Mouse (Mus musculus): ENCODE measurements around the gene Unc13a. TPM values are rescaled to one million over a fixed set of nuclear protein-coding genes. Genes with fewer than 3 reads are reported as not detected.

The Unc13a gene
- polyA plus RNA-seq, 1 experiment from 2014 or later: 1.2 TPM

Small RNAs within 50 kb of the gene (microRNA-seq; reads per million reads assigned to microRNA genes)
- gene Mir6769b (ENCODE audit: borderline number of aligned reads): not detected

Other genes with a start within 250 kb of the Unc13a start
- gene Abhd8, start 208.1 kb downstream of the Unc13a start, polyA plus RNA-seq (2014; fragmentation: Nextera tagmentation; extraction: Ambion mirVana): 30.1 and 37.4 TPM in 2 replicates
- gene Mrpl34, start 206.8 kb downstream of the Unc13a start, polyA plus RNA-seq (2014; fragmentation: Nextera tagmentation; extraction: Ambion mirVana): 180 and 185 TPM in 2 replicates
- gene Dda1, start 202.6 kb downstream of the Unc13a start, polyA plus RNA-seq (2014; fragmentation: Nextera tagmentation; extraction: Ambion mirVana): 105 and 115 TPM in 2 replicates
- gene Ano8, start 185.8 kb downstream of the Unc13a start, polyA plus RNA-seq (2014; fragmentation: Nextera tagmentation; extraction: Ambion mirVana): 3.1 and 3.2 TPM in 2 replicates
- gene Gtpbp3, start 183.7 kb downstream of the Unc13a start, polyA plus RNA-seq (2014; fragmentation: Nextera tagmentation; extraction: Ambion mirVana): 4.8 and 5.4 TPM in 2 replicates
- 48.8 and 50.3 TPM in 2 replicates for gene Plvap, start 160.0 kb downstream of the Unc13a start, polyA plus RNA-seq (2014; fragmentation: Nextera tagmentation; extraction: Ambion mirVana)
- gene Ccdc194, start 146.0 kb downstream of the Unc13a start, polyA plus RNA-seq (2014; fragmentation: Nextera tagmentation; extraction: Ambion mirVana): 0.15 and 0.31 TPM in 2 replicates
- 3.5 and 4.3 TPM in 2 replicates for gene Bst2, start 134.3 kb downstream of the Unc13a start, polyA plus RNA-seq (2014; fragmentation: Nextera tagmentation; extraction: Ambion mirVana)
- gene Mvb12a, start 128.8 kb downstream of the Unc13a start, polyA plus RNA-seq (2014; fragmentation: Nextera tagmentation; extraction: Ambion mirVana): 53.4 and 62.2 TPM in 2 replicates
- gene Tmem221, start 112.9 kb downstream of the Unc13a start, polyA plus RNA-seq (2014; fragmentation: Nextera tagmentation; extraction: Ambion mirVana): 0.13 and 0.31 TPM in 2 replicates
- gene Nxnl1, start 105.2 kb downstream of the Unc13a start, polyA plus RNA-seq (2014; fragmentation: Nextera tagmentation; extraction: Ambion mirVana): 0.17 TPM in 1 of 2 replicates, not detected in the other
- 11.2 and 14.4 TPM in 2 replicates for gene Slc27a1, start 102.9 kb downstream of the Unc13a start, polyA plus RNA-seq (2014; fragmentation: Nextera tagmentation; extraction: Ambion mirVana)
- gene Pgls, start 79.6 kb downstream of the Unc13a start, polyA plus RNA-seq (2014; fragmentation: Nextera tagmentation; extraction: Ambion mirVana): 231 and 237 TPM in 2 replicates
- gene Fam129c, start 74.1 kb downstream of the Unc13a start, polyA plus RNA-seq (2014; fragmentation: Nextera tagmentation; extraction: Ambion mirVana): 2.6 and 2.7 TPM in 2 replicates
- 45.2 and 48.2 TPM in 2 replicates for gene Colgalt1, start 60.8 kb downstream of the Unc13a start, polyA plus RNA-seq (2014; fragmentation: Nextera tagmentation; extraction: Ambion mirVana)
- 1.2 and 1.9 TPM in 2 replicates for gene Jak3, start 4.5 kb upstream of the Unc13a start, polyA plus RNA-seq (2014; fragmentation: Nextera tagmentation; extraction: Ambion mirVana)
- gene Insl3, start 17.5 kb upstream of the Unc13a start, polyA plus RNA-seq (2014; fragmentation: Nextera tagmentation; extraction: Ambion mirVana): 0.42 TPM in 1 of 2 replicates, not detected in the other
- gene B3gnt3, start 30.0 kb upstream of the Unc13a start, polyA plus RNA-seq (2014; fragmentation: Nextera tagmentation; extraction: Ambion mirVana): 0.47 and 0.58 TPM in 2 replicates
- 3.8 and 5.0 TPM in 2 replicates for gene Fcho1, start 54.0 kb upstream of the Unc13a start, polyA plus RNA-seq (2014; fragmentation: Nextera tagmentation; extraction: Ambion mirVana)
- 8.1 and 8.9 TPM in 2 replicates for gene Zfp709, start 210.3 kb upstream of the Unc13a start, polyA plus RNA-seq (2014; fragmentation: Nextera tagmentation; extraction: Ambion mirVana)
- 6.5 and 7.2 TPM in 2 replicates for gene Zfp882, start 236.9 kb upstream of the Unc13a start, polyA plus RNA-seq (2014; fragmentation: Nextera tagmentation; extraction: Ambion mirVana)
- 33.1 and 34.5 TPM in 2 replicates for gene Zfp617, start 236.9 kb upstream of the Unc13a start, polyA plus RNA-seq (2014; fragmentation: Nextera tagmentation; extraction: Ambion mirVana)

Measured in embryonic facial prominence, embryonic 11.5 days (tissue).